Mouse (Mus musculus): ENCODE data around the gene Sephs1.
"Not testable (repeated sequence)": the region's sequence is repeated elsewhere in the genome, so short reads cannot be mapped to it uniquely, and the experiment has no call there.

The Sephs1 gene

DNA sequence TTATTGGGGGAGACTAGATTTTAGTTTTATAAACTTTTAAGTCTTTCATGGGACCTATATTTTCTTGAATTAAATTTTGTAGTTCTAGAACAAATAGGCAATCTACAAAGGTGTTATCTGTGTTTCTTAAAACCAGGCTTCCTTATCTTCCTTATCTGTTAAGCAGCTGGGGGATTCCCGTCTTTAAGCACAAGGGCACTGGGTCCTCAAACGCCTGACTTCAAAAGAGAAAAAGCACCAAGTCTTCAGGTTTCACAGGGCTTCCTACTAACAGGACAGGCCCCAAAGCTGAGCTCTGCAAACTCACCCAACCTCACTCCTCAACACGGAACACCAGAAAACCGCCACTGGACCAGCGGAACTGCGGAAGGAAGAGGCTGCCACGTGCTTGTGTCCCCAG lies 26.6 kb downstream of the Sephs1 start:
- no peak for DNase-seq (ENCODE audit: low spot score)

DNA sequence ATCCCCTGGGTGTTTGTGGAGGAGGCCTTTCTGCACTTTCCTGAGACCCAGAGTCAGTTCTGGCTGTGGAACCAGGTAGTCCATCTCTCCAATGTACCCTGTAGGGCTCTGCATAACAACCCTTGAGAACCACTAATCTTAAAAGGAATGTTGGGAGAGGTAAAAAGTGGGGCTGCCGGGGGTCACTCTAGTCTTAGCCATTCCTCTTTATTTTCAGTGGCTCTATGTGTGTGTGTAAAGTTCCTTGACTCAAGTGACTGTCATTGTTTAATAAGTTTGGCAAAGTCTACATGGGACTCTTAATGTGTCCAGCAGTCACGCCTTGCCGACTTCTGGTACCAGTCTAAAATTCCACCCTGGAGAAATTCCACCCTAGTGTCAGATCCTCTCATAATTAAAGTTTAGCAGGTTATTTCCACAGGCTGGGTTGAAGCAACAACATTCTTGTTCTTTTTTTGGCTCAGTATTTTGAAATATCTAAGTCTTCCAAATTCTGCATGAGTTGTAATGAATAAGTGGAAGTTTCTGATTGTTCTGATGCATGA lies 27.5 kb downstream of the Sephs1 start:
- no peak for DNase-seq (ENCODE audit: low spot score)

DNA sequence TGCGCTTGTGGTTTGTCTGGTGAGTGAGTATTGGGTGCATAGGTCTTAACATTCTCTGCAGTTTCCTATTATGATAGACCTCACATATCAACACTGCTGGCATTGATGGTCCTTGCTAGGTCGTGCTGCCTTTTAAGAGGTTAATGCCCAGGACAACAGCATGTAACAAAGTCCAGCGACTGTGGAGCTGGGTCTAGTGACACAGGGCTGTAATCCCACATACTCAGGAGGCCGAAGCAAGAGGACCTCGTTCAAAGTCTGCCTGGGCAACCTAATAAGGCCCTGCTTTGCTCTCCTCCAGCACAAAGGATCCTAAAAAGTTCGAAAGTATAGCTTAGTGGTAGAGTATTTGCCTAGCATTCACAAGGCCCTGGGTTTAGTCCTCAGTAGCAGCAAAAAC lies 28.5 kb downstream of the Sephs1 start:
- no peak for DNase-seq (ENCODE audit: low spot score)

DNA sequence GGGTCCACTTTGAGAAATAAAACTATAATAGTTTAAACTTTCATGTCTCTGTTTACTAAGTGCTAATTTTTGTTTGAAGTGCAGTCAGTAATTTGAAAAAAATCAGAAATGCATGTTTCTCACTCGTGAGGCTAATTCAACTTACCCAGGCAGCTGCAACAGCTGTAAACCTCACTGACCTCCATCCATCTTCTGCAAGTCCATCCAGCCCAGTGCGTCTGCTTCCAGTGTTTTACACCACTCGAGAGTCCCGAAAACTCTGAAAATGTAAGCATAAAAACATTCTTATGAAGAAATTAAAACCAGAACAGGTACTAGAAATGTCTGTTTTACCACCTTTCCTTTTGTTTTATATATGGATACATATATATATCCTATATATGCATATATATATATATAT lies 29.2 kb downstream of the Sephs1 start:
- DNase-seq (ENCODE audit: low spot score): no peak

DNA sequence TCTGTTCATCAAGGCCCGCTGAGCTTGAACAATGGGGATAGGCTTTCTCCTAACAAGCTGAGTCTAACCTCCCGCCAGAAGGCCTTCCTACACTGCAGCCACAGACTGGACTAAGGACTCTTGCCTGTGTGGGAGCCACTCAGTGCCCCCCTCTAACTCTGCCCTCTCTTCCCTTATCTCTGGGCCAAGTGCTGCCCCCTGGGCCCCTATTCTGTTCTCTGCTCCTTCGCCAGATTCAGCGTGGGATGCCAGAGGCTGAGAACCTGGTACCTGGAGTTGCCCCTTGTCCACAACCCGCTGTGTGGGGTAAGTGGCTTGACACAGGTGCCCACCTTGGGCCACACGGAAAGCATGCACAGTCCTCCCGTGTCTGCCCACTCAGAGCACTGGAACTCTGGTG lies 32.6 kb downstream of the Sephs1 start:
- DNase-seq (ENCODE audit: low spot score): no peak

DNA sequence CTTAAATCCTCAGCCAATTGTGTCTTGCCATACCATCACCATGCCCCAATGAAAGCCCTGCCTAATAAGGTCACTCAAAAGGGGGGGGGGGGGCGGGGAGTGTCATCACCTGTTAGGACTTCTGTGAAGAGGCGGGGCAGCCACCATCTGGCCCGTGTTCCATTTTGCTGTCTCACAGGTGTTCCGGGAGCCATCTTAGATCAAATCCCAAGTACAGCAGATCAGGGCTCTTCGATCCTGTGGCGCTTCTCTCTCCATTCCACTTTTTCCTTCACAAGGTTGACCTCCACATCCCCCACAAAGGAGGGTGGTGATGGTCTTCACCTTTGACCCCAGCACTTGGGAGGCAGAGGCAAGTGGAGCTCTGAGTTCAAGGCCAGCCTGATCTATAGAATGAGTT lies 34.7 kb downstream of the Sephs1 start:
- no peak for DNase-seq (ENCODE audit: low spot score)

DNA sequence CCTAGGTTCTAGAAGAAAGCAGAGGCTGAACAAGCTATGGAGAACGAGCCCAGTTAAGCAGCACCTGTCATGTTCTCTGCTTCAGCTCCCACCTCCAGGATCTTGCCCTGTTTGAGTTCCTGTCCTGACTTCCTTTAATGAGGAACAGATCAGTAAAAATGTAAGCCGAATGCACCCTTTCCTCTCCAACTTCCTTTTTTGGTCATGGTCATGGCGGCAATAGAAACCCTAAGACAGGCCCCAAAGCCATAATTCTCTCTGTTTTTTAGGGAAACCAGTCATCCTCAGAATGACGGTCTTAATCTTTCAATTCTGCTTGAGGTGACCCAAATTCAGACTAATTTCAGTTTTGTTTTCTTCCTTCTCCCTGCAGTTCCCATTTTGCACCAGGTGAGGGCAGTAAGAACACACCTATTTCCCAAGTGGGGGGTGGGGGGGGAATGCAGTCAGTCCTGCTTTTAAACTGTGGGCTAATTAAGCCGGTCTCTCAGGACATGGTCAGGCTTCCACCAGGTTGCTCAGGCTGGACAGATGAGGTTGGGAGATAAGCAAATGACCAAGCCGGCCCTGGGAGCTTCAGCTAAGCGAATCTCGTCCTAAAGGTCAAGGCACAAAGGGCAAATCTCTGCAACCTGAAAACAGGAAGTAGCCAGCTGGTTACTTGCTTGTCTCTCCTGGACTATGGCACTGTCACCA lies 36.1 kb downstream of the Sephs1 start:
- peak; percentile 66 for DNase-seq (ENCODE audit: low spot score)

DNA sequence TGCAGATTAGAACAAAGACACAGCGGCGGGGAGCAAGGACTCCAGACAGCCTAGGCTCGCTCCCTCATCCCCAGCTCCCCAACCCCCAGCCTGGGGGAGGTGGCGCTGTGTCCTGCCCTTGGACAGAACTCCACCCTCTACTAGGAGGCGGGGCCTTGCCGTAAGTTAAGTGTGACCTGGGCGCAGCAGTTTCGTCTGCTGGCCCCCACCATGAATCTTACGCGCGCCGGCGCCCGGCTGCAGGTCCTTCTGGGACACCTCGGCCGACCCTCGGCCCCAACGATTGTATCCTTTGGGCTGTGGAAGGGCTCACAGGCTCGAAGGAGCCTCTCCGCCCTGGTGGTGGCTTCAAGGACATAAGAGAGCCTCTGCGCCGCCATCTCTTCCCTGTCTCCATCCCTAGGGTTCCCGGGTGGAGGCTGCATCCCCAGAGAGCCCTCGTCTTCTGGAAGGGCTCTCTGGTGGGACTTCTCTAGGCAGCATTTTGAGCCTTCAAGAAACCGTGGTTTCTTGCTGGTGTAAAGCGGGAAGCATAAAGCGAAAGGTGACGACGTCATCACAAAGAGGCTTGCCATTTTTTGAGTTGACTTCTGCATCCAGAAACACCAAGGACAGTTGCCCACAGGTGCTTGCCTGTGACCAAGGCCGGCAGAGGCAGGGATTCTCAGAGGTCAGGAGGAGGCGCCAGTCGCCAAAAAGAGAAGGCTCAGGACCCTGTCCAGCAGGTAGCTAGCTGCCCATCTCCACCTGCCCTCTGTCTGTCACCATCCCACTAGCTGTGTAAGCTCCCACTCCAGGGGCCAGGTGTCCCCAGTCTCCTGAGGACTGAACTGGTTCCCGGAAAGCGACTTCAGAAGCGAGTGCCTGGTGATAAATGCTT lies 37.7 kb downstream of the Sephs1 start, which contains the start of gene Phyh:
Gene Phyh (plus strand): TSS at position 160 of the 880 bp plus-strand sequence.
- DNase-seq (ENCODE audit: low spot score): peak; percentile 92

DNA sequence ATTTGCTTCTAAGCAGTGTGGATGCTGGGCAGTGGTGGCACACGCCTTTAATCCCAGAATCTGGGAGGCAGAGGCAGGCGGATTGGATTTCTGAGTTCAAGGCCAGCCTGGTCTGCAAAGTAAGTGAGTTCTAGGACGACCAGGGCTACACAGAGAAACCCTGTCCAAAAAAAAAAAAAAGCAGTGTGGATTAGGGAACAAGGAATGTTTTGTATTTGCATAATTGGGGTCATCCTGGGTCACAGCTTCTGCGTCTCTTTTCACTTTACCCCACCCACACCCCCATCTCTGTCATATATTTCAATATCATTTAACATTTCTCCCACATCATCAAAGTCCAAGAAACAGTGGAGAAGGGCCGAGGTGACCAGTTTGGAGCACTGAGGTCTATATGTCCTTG lies 39.7 kb downstream of the Sephs1 start:
- DNase-seq (ENCODE audit: low spot score): no peak

DNA sequence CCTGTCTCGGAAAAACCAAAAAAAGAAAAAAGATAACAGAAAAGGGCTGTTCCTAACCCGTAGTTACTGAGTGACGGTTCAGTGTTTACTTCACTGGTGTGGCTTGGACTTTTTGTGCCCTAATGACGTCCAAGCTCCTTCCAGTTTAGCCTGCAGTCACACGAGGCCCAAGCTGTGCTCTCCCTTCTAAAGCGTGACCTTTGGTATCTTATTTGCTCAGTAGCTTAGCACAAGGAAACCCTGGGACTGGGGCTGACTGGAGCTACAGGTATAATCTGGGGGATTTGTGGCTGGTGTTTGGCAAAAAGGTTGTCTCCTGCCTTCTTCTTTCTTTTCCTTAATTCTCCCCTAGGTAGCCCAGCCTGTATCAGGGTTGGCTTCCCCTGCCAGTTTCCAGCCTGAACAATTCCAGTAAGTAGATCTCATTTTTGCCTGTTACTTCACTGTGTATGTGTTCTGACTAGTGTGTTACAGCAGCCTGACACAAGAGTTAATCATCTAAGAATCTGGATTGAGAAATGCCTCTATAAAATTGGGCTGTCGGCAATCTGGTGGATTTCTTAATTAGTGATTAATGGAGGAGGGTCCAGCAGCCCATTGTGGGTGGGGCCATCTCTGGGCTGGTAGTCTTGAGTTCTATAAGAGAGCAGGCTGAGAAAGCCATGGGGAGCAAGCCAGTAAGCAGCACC lies 41.3 kb downstream of the Sephs1 start:
- no peak for DNase-seq (ENCODE audit: low spot score)

DNA sequence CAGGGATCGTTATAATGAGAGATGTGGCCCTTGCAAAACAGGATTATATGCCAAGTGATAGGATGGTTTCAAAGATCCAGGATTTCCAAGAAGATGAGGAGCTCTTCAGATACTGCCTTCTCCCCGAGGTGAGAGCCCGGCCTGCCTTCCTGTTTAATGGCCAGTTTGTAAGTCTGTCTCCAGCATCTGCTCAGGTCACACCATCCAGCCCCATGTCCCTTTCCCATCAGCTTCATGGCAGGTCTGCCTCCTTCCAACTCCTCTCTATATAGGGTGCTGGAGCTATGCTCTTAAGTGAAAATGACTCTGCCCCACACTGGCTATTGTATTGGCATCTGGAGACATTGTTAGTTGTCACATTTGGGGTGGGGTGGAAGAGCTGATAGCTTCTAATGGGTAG lies 46.0 kb downstream of the Sephs1 start:
- DNase-seq (ENCODE audit: low spot score): peak; percentile 31

DNA sequence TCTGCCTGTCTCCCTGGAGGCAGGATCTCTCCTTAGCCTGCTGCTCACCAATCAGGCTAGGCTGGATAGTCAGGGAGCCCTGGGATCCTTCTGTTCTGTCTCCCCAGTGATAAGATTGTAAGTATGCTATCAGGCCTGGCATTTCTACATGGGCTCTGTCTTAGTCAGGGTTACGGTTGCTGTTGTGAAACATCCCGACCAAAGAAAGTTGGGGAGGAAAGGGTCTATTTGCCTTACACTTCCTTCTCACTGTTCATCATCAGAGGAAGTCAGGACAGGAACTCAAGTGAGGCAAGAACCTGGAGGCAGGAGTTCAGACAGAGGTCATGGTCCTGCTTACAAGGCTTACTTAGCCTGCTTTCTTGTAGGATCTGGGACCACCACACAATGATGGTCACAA lies 47.9 kb downstream of the Sephs1 start:
- no peak for DNase-seq (ENCODE audit: low spot score)

DNA sequence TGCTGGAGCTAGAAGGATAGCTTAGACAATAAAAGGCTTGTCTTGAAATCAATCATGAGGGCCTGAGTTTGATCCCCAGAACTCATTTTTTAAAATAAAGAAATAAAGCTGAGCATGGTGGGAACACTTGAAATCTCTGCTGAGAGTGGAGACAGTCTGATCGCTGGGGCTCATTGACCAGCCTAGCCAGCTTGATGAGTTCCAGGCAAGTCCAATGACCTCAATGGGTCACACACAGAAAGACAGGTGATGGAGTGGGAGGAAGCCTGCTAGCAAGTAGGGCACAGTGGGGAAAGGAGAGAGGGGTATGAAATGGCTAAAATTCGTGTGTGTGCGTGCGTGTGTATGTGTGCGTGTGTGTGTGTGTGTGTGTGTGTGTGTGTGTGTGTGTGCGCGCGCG lies 53.2 kb downstream of the Sephs1 start:
- DNase-seq (ENCODE audit: low spot score): no peak

DNA sequence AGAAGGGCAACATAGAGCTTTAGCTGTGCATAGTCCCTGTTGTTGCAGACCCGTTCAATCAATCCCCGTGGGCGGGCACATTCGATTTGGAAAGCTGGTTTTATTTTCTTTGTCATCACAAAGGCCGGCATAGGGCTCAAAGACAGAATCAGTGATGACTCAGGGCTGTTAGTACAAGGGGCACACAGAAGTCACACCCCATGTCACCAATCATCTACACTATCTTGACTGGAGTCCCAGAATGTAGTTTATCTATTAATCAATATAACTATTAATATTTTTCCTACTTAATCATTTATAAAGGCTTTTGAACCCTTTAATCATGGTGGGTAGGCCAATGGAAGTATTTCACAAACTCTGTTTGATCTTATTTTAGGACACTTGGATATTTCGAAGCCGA lies 56.6 kb downstream of the Sephs1 start:
- DNase-seq (ENCODE audit: low spot score): no peak

DNA sequence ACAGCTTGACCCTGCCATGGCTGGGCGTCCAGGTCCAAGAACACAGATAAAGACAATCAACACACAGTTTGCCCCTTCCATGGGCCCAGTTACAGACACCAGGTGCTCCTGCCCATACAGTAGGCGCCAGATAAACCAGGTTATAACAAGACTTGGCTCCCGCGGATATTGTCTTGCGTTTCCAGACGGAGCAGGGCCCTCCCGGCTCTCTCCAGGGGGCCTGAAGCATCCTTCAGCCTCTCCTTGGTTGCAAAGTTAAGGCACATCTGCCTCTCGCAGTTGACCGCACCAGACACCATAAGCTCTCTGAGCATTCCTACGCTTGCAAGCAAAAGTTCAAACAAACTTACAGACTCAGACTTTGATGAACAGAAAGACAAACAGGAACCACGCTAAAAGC lies 59.5 kb downstream of the Sephs1 start:
- no peak for DNase-seq (ENCODE audit: low spot score)

DNA sequence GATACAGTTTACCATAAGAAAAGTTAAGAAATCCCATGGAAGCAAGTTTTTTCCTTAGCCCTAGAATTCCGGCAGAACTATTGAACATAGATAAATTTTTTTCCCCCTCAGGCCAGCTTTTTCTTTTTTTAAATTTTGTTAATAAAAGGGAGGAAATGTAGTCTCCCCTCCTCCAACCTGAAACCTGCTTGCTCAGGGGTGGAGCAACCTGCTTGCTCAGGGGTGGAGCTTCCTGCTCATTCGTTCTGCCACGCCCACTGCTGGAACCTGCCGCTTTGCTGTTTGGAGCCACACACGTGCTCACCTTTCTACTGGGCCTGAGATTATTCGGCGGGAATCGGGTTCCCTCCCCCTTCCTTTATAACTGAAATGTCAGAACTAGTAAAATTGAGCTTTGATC lies 68.3 kb downstream of the Sephs1 start:
- DNase-seq (ENCODE audit: low spot score): not testable (repeated sequence)

DNA sequence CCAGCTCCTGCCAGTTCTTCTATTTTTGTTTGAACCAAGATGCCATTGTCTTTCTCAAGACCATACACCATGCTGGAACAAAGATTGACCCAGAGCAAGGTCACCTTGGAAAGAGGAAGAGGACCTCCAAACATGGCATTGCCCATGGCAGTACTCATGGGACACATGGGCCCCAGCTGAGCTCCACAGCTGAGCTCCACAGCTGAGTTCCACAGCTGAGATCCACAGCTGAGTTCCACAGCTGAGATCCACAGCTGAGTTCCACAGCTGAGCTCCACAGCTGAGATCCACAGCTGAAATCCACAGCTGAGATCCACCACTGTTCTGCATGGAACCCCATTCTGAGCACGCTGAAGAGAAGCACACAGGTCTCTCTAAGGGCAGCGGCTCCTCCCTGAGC lies 69.6 kb downstream of the Sephs1 start:
- no peak for DNase-seq (ENCODE audit: low spot score)

DNA sequence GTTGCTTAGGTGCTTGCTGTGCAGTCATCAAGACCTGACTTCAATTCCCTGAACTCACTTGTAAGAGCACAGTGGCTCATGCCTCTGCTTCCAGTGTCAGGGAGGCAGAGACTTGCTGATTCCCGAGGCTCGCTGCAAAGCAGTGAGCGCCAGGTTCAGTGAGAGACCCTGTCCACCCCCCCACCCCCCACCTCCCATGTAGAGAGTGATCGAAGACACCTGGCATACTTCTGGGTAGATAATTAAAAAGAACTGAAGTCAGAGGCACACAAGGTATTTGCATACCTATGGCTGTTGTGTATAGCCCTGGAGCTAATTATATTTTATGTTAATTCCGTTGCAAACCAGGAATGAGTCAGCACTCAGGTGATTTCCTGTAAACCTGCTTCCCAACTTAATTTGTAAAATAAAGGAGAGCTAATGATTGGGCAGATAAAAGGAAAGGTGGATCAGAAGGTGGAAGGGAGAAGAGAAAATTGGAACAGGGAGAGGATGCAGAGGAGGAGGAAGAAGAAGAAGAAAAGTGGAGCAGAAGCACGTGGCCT lies 72.9 kb downstream of the Sephs1 start:
- no peak for DNase-seq (ENCODE audit: low spot score)

DNA sequence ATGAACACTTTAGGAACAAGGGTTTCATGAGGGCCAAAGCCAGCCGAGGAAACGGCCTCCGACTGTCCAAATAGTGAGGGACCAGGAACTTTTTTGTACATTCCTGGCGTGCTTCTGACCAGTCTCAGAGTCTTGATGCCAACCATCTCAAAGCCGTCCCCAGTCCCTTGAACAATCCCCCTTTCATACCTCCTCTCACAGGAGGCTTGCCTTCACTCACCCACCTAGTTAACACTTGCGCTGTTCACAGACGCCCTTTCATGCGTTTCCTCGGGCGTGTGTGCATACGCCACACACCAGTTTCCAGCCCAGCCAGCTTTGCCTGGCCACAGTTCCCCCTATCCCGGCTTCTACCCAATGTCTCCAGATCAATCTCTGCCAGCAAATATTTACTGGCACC lies 76.7 kb downstream of the Sephs1 start:
- no peak for DNase-seq (ENCODE audit: low spot score)

All from testis, postnatal 10 days (tissue).